Mouse (Mus musculus): ENCODE measurements around the gene Hist1h3g. TPM values are rescaled to one million over a fixed set of nuclear protein-coding genes. Genes with fewer than 3 reads are reported as not detected.
A peak's percentile ranks its signal among the peaks of the same experiment; 100 is the strongest.
"Not testable (repeated sequence)": the region's sequence is repeated elsewhere in the genome, so short reads cannot be mapped to it uniquely, and the experiment has no call there.

Gene Hist1h3g
- polyA plus RNA-seq, 1 experiment from 2014 or later: 6.9 TPM

GRCm38 (mm10) chr13:23539821-23540220, 4.6 kb downstream of the Hist1h3g start:
- H3K9ac ChIP-seq; H3K36me3 ChIP-seq; H3K27me3 ChIP-seq; H3K27ac ChIP-seq; ATAC-seq (replicated peaks; ENCODE audit: low FRiP score); H3K4me3 ChIP-seq (replicated peaks); H3K9me3 ChIP-seq (replicated peaks); H3K4me2 ChIP-seq: not testable (repeated sequence)
- H3K4me1 ChIP-seq: peaks cover 35% of the 10 kb centered on the region
- 85% methylated on average over 1 of the region's 1 CpGs for WGBS

GRCm38 (mm10) chr13:23541497-23541896, 6.3 kb downstream of the Hist1h3g start:
- WGBS: 87% methylated on average over 3 of the region's 3 CpGs
- no peak overlapping the region for H3K4me3 ChIP-seq (replicated peaks)
- H3K9me3 ChIP-seq (replicated peaks): no peaks in the 10 kb centered on the region
- no peak overlapping the region for H3K27ac ChIP-seq
- no peak for ATAC-seq (replicated peaks; ENCODE audit: low FRiP score)
- no peak overlapping the region for H3K4me2 ChIP-seq
- no peaks in the 10 kb centered on the region for H3K27me3 ChIP-seq
- peaks cover 28% of the 10 kb centered on the region for H3K4me1 ChIP-seq
- no peak overlapping the region for H3K9ac ChIP-seq
- H3K36me3 ChIP-seq: no peaks in the 10 kb centered on the region

GRCm38 (mm10) chr13:23542225-23542980, 7.2 kb downstream of the Hist1h3g start:
- not testable (repeated sequence) for ATAC-seq (replicated peaks; ENCODE audit: low FRiP score); H3K36me3 ChIP-seq; H3K27me3 ChIP-seq; H3K9me3 ChIP-seq (replicated peaks)
- Histone ChIP-seq H3K9ac (peak overlapping the region; percentile 57), H3K4me3 (replicated peaks) (peak overlapping the region; percentile 52), H3K4me2 (peak overlapping the region; percentile 74), H3K4me1 (peaks cover 20% of the 10 kb centered on the region; the same call in 1 of the 2 replicates), H3K27ac (peak overlapping the region; percentile 96)
- 5% methylated on average over 3 of the region's 3 CpGs for WGBS

GRCm38 (mm10) chr13:23542999-23543607, 7.9 kb downstream of the Hist1h3g start, which contains the start of gene Hist1h2bh:
Hist1h2bh (minus strand) TSS chr13:23543392.
- H3K9ac ChIP-seq: peak within 1 kb of the TSS; percentile 57
- peak; percentile 95 for ATAC-seq (replicated peaks; ENCODE audit: low FRiP score)
- H3K9me3 ChIP-seq (replicated peaks); H3K36me3 ChIP-seq; H3K27me3 ChIP-seq: not testable (repeated sequence)
- peak within 1 kb of the TSS; percentile 52 for H3K4me3 ChIP-seq (replicated peaks)
- H3K27ac ChIP-seq: peak within 1 kb of the TSS; percentile 97
- H3K4me1 ChIP-seq: peaks cover 16% of the 10 kb centered on the region; the same call in 1 of the 2 replicates
- under 1% methylated on average over 28 of the region's 42 CpGs for WGBS
- H3K4me2 ChIP-seq: peak within 1 kb of the TSS; percentile 74

- H3K27me3 ChIP-seq: no peaks in the 10 kb centered on the region
- H3K4me1 ChIP-seq: 0 out of 2 replicates have a peak, but pooled peaks cover 13% of the 10 kb centered on the region
- H3K36me3 ChIP-seq: no peaks in the 10 kb centered on the region
- peak; percentile 93 for ATAC-seq (replicated peaks; ENCODE audit: low FRiP score)
- under 1% methylated on average over 26 of the region's 45 CpGs for WGBS
- H3K4me2 ChIP-seq: peak within 1 kb of the TSS; percentile 74
- peak within 1 kb of the TSS; percentile 97 for H3K27ac ChIP-seq
- H3K4me3 ChIP-seq (replicated peaks): peak within 1 kb of the TSS; percentile 52
- peak within 1 kb of the TSS; percentile 57 for H3K9ac ChIP-seq
- H3K9me3 ChIP-seq (replicated peaks): no peaks in the 10 kb centered on the region
Observed at GRCm38 (mm10) chr13:23543965-23544786, 9.0 kb downstream of the Hist1h3g start, which contains the start of gene Hist1h3f. Hist1h3f (plus strand) TSS chr13:23544052.

- not testable (repeated sequence) for H3K27me3 ChIP-seq; H3K36me3 ChIP-seq; H3K9me3 ChIP-seq (replicated peaks); ATAC-seq (replicated peaks; ENCODE audit: low FRiP score)
- Histone ChIP-seq H3K9ac (peak overlapping the region; percentile 45), H3K4me3 (replicated peaks) (peak overlapping the region; percentile 50), H3K27ac (peak overlapping the region; percentile 97), H3K4me1 (0 out of 2 replicates have a peak, but pooled peaks cover 13% of the 10 kb centered on the region), H3K4me2 (peak overlapping the region; percentile 74)
- under 1% methylated on average over 13 of the region's 14 CpGs for WGBS
Observed at GRCm38 (mm10) chr13:23544787-23545120, 9.5 kb downstream of the Hist1h3g start.

- Histone ChIP-seq H3K27me3 (no peaks in the 10 kb centered on the region), H3K27ac (peak overlapping the region; percentile 54), H3K36me3 (no peaks in the 10 kb centered on the region), H3K4me1 (peaks cover 14% of the 10 kb centered on the region), H3K4me2 (no peak overlapping the region), H3K4me3 (replicated peaks) (no peak overlapping the region), H3K9ac (no peak overlapping the region), H3K9me3 (replicated peaks) (no peaks in the 10 kb centered on the region)
- no peak for ATAC-seq (replicated peaks; ENCODE audit: low FRiP score)
- WGBS: 64% methylated on average over 5 of the region's 5 CpGs
Observed at GRCm38 (mm10) chr13:23546694-23547093, 11.5 kb downstream of the Hist1h3g start.

GRCm38 (mm10) chr13:23550761-23551145, 15.5 kb downstream of the Hist1h3g start:
- no peaks in the 10 kb centered on the region for H3K9me3 ChIP-seq (replicated peaks)
- ATAC-seq (replicated peaks; ENCODE audit: low FRiP score): no peak

GRCm38 (mm10) chr13:23551146-23551834, 16.1 kb downstream of the Hist1h3g start, which contains the start of gene Hist1h4f:
Hist1h4f (minus strand) TSS chr13:23551648.
- Histone ChIP-seq H3K9ac (peak within 1 kb of the TSS; percentile 49), H3K4me3 (replicated peaks) (peak within 1 kb of the TSS; percentile 51), H3K4me2 (peak within 1 kb of the TSS; percentile 65), H3K4me1 (peaks cover 20% of the 10 kb centered on the region), H3K27ac (peak within 1 kb of the TSS; percentile 94)
- not testable (repeated sequence) for H3K36me3 ChIP-seq; H3K27me3 ChIP-seq; H3K9me3 ChIP-seq (replicated peaks)
- WGBS: under 1% methylated on average over 47 of the region's 47 CpGs
- peak; percentile 83 for ATAC-seq (replicated peaks; ENCODE audit: low FRiP score)

More at GRCm38 (mm10) chr13:23550761-23551145, 15.5 kb downstream of the Hist1h3g start:
- H3K4me2 ChIP-seq: peak overlapping the region; percentile 65
- no peaks in the 10 kb centered on the region for H3K27me3 ChIP-seq
- H3K36me3 ChIP-seq: no peaks in the 10 kb centered on the region
- WGBS: under 1% methylated on average over 3 of the region's 3 CpGs
- H3K4me1 ChIP-seq: peaks cover 20% of the 10 kb centered on the region
- peak overlapping the region; percentile 94 for H3K27ac ChIP-seq
- peak overlapping the region; percentile 49 for H3K9ac ChIP-seq
- peak overlapping the region; percentile 51 for H3K4me3 ChIP-seq (replicated peaks)

- peak overlapping the region; percentile 65 for H3K4me2 ChIP-seq
- peak overlapping the region; percentile 39; the same call in 1 of the 2 replicates for H3K9ac ChIP-seq
- peak overlapping the region; percentile 51 for H3K4me3 ChIP-seq (replicated peaks)
- no peaks in the 10 kb centered on the region for H3K27me3 ChIP-seq
- peak overlapping the region; percentile 94 for H3K27ac ChIP-seq
- H3K4me1 ChIP-seq: peaks cover 24% of the 10 kb centered on the region
- 52% methylated on average over 8 of the region's 8 CpGs for WGBS
- ATAC-seq (replicated peaks; ENCODE audit: low FRiP score): no peak
- no peaks in the 10 kb centered on the region for H3K36me3 ChIP-seq
- no peaks in the 10 kb centered on the region for H3K9me3 ChIP-seq (replicated peaks)
Observed at GRCm38 (mm10) chr13:23551931-23552914, 17.0 kb downstream of the Hist1h3g start.
